Mouse (Mus musculus) layer of hippocampus, adult 2 months (tissue): ENCODE measurements around the gene H13. TPM values are rescaled to one million over a fixed set of nuclear protein-coding genes. Genes with fewer than 3 reads are reported as not detected.

ENCODE experiments used
- DNase-seq, 2 experiments: peaks; one replicate each; pipeline ENCODE4 v3.0.0; 2022; ENCODE audit warnings: low spot score in 2 of 2
- H3K27ac ChIP-seq: fragments of 200-600 bp; 2 replicates; pipeline ENCODE4 v1.8.1; 2022
- H3K4me3 ChIP-seq: fragments of 200-600 bp; 2 replicates; pipeline ENCODE4 v1.8.1; 2022; ENCODE audit warnings: mild to moderate bottlenecking
- CTCF ChIP-seq: fragments of 200-600 bp; conservative IDR thresholded peaks from 2 replicates; pipeline ENCODE4 v1.8.1; 2022; ENCODE audit warnings: antibody characterized with exemption, mild to moderate bottlenecking, moderate library complexity
- long read RNA-seq, 2 experiments: library from polyadenylated mRNA; stranded (forward); transcript quantifications; one replicate each; pipeline ENCODE4 v2.0.0; 2021; ENCODE audit warnings: borderline mapping rate in 2 of 2
- total RNA-seq, 2 experiments: library from RNA; stranded (reverse); gene quantifications; 2 replicates each; pipeline ENCODE4 v1.2.3; 2021

Gene H13
- 10 to 100 TPM; 71.5 to 73.3 TPM for total RNA-seq
- long read RNA-seq, experiment 1, full-length matches to known transcripts, result 61 of 71 reads
- long read RNA-seq, experiment 1, partial matches to known transcripts, result 3 of 71 reads
- long read RNA-seq, experiment 1, other reads (novel, unspliced or antisense), result 7 of 71 reads
- long read RNA-seq, experiment 2, full-length matches to known transcripts, result 83 of 105 reads
- long read RNA-seq, experiment 2, partial matches to known transcripts, result 13 of 105 reads
- long read RNA-seq, experiment 2, other reads (novel, unspliced or antisense), result 9 of 105 reads

- H3K4me3 ChIP-seq, result peak within 1 kb of the TSS; percentile 95
- DNase-seq, result peak; percentile 92 to 94
- peak; percentile 97 for TF ChIP-seq CTCF
- H3K27ac ChIP-seq, result peak within 1 kb of the TSS; percentile 96
Measured at GRCm38 (mm10) chr2:152669256-152669638, at the start of gene H13. Gene H13 (plus strand): TSS chr2:152669461.

- 0 out of 2 replicates have a peak overlapping the region, but pooled peaks have one; percentile 36 for H3K27ac ChIP-seq
- DNase-seq, result no peak
- H3K4me3 ChIP-seq, result no peak overlapping the region
- TF ChIP-seq CTCF, result no peak
Measured at GRCm38 (mm10) chr2:152620367-152621134, 48.7 kb upstream of the H13 start.

- TF ChIP-seq CTCF, result no peak
- DNase-seq, result no peak
- Histone ChIP-seq H3K27ac (no peak overlapping the region), H3K4me3 (no peak overlapping the region)
Measured at GRCm38 (mm10) chr2:152622151-152622550, 47.1 kb upstream of the H13 start.

- Histone ChIP-seq H3K27ac (no peak within 1 kb of the TSS), H3K4me3 (no peak within 1 kb of the TSS)
- TF ChIP-seq CTCF, result no peak
- no peak for DNase-seq
Measured at GRCm38 (mm10) chr2:152622953-152623352, 46.3 kb upstream of the H13 start, which contains the start of gene Defb25. Gene Defb25 (minus strand): TSS chr2:152623053.

GRCm38 (mm10) chr2:152624566-152624965, 44.7 kb upstream of the H13 start:
- DNase-seq, result no peak
- TF ChIP-seq CTCF, result no peak
- no peak overlapping the region for H3K4me3 ChIP-seq
- H3K27ac ChIP-seq, result no peak overlapping the region

GRCm38 (mm10) chr2:152625256-152625655, 44.0 kb upstream of the H13 start:
- Histone ChIP-seq H3K4me3 (no peak overlapping the region), H3K27ac (no peak overlapping the region)
- no peak for TF ChIP-seq CTCF
- DNase-seq, result no peak

- TF ChIP-seq CTCF, result no peak
- H3K27ac ChIP-seq, result no peak within 1 kb of the TSS
- peak within 1 kb of the TSS; percentile 42 for H3K4me3 ChIP-seq
- no peak for DNase-seq
Measured at GRCm38 (mm10) chr2:152626774-152627591, 42.3 kb upstream of the H13 start, which contains the start of gene Rem1. Gene Rem1 (plus strand): TSS chr2:152626951.

- no peak for DNase-seq
- H3K4me3 ChIP-seq, result no peak overlapping the region
- no peak overlapping the region for H3K27ac ChIP-seq
- TF ChIP-seq CTCF, result no peak
Measured at GRCm38 (mm10) chr2:152628066-152628465, 41.2 kb upstream of the H13 start.

GRCm38 (mm10) chr2:152629239-152629638, 40.0 kb upstream of the H13 start:
- no peak for DNase-seq
- no peak for TF ChIP-seq CTCF
- no peak overlapping the region for H3K27ac ChIP-seq
- H3K4me3 ChIP-seq, result no peak overlapping the region

GRCm38 (mm10) chr2:152629904-152630303, 39.4 kb upstream of the H13 start:
- Histone ChIP-seq H3K4me3 (no peak overlapping the region), H3K27ac (no peak overlapping the region)
- DNase-seq, result no peak
- no peak for TF ChIP-seq CTCF

GRCm38 (mm10) chr2:152633334-152633733, 35.9 kb upstream of the H13 start:
- no peak for DNase-seq
- Histone ChIP-seq H3K27ac (no peak overlapping the region), H3K4me3 (no peak overlapping the region)
- no peak for TF ChIP-seq CTCF

GRCm38 (mm10) chr2:152634311-152634710, 35.0 kb upstream of the H13 start:
- DNase-seq, result no peak
- no peak overlapping the region for H3K27ac ChIP-seq
- TF ChIP-seq CTCF, result no peak
- no peak overlapping the region for H3K4me3 ChIP-seq
